Comparison of ENCODE assay signal across 29 mouse cellular contexts in the genomic region with DNA sequence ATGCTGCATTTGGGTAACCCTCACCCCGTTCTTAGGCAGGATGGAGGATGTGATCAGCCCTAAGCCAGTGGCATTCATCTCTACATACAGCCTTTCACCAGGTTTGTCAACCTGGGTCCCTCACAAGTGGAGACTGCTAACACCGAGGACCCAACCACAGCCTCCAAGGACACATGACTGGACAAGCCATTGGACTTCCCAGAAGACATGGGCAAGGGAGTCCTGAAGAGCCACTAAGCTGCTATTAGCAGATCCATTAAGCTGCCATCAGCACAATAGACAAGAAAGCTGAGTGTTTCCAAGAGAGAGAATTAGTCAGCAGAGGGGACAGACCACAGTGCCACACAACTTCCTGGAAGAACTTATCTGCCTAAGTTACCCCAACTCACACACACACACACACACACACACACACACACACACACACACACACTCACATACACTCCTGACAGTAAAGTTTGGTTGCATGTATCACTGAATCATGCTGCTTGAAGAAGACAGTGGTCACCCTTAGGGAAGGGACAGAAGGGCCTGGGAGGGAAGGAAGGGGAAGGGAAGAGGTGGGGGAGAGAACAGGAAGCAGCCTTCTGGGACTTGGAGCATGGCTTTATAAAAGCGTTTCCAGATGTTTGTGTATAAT. TPM values are rescaled to one million over a fixed set of nuclear protein-coding genes. Genes with fewer than 3 reads are reported as not detected.
DNase-seq lines count a peak whose midpoint lies in the region; TF ChIP-seq lines count a peak whose summit lies in the region.
"Had no signal": no experiment of that assay in that cellular context is flagged by ENCODE, and none has a peak within 500 bp of the region (broad histone marks: within the 10 kb centered on the region; RNA-seq: fewer than 3 reads in every experiment).

No protein-coding gene starts in this region.

- H3K4me3 ChIP-seq in heart, adult 2 months, result no peak overlapping the region
- no peak overlapping the region for H3K4me3 ChIP-seq in heart, embryonic 10.5 days
- no peak overlapping the region for H3K4me3 ChIP-seq in brown adipose tissue, adult 24 weeks (ENCODE audit: insufficient read depth, low read depth, low read length)
- H3K4me3 ChIP-seq: forebrain, embryonic 15.5 days; neural tube, embryonic 12.5 days had no signal

- peaks cover 11% of the 10 kb centered on the region for H3K4me1 ChIP-seq in heart, adult 2 months (ENCODE audit: control insufficient read depth, insufficient read depth, low read length)
- H3K4me1 ChIP-seq in heart, embryonic 10.5 days, result no peaks in the 10 kb centered on the region
- peaks cover 8% of the 10 kb centered on the region; the same call in 1 of the 2 replicates for H3K4me1 ChIP-seq in brown adipose tissue, adult 24 weeks (ENCODE audit: control insufficient read depth, insufficient read depth, insufficient read length, low read length)
- H3K4me1 ChIP-seq: forebrain, embryonic 15.5 days; neural tube, embryonic 12.5 days had no signal

- TF ChIP-seq CTCF in heart, adult 2 months (IDR thresholded peaks at IDR 0.05), result no peak

- no peak overlapping the region for H3K9ac ChIP-seq in heart, adult 2 months (ENCODE audit: low read depth, low read length)
- H3K9ac ChIP-seq: forebrain, embryonic 15.5 days; hindbrain, embryonic 14.5 days; neural tube, embryonic 12.5 days had no signal

- H3K36me3 ChIP-seq in heart, adult 2 months (ENCODE audit: control insufficient read depth, insufficient read depth, low read length), result peaks cover 7% of the 10 kb centered on the region; the same call in 1 of the 2 replicates
- H3K36me3 ChIP-seq in heart, embryonic 10.5 days, result no peaks in the 10 kb centered on the region
- H3K36me3 ChIP-seq: forebrain, embryonic 15.5 days; G1E; neural tube, embryonic 12.5 days had no signal

- intact Hi-C loops in heart, adult 2 months (cut with DNase I), result loop anchor here (5.0 kb wide), 2 partner anchors 41 to 349 kb away; partner anchors contain the start of gene Ppp4r4

- no peaks in the 10 kb centered on the region for H3K9me3 ChIP-seq in heart, embryonic 10.5 days
- H3K9me3 ChIP-seq: forebrain, embryonic 15.5 days; G1E; neural tube, embryonic 12.5 days had no signal

- H3K27me3 ChIP-seq in heart, adult 2 months (ENCODE audit: control insufficient read depth, insufficient read depth, low read length), result no peaks in the 10 kb centered on the region
- no peaks in the 10 kb centered on the region for H3K27me3 ChIP-seq in heart, embryonic 10.5 days (ENCODE audit: insufficient read depth, poor library complexity, severe bottlenecking)
- H3K27me3 ChIP-seq: forebrain, embryonic 15.5 days; neural tube, embryonic 12.5 days had no signal

- H3K27ac ChIP-seq in heart, adult 2 months, result peak overlapping the region; percentile 36; the same call in 1 of the 2 replicates
- no peak overlapping the region for H3K27ac ChIP-seq in heart, embryonic 10.5 days
- H3K27ac ChIP-seq in brown adipose tissue, adult 24 weeks (replicated peaks; ENCODE audit: low read depth, low read length), result peak overlapping the region; percentile 38; the same call in 1 of the 2 replicates
- H3K27ac ChIP-seq: forebrain, embryonic 15.5 days; hindbrain, embryonic 14.5 days; kidney, postnatal 0 days; neural tube, embryonic 12.5 days had no signal

- TF ChIP-seq EP300 in heart, adult 2 months (IDR thresholded peaks at IDR 0.05; ENCODE audit: insufficient read depth, low read depth, low read length), result no peak

- DNase-seq in heart, adult 2 months, result peak in 1 of 2 experiments; percentile 13
- DNase-seq in heart, embryonic 10.5 days (ENCODE audit: low spot score), result no peak
- peak; percentile 47 for DNase-seq in CD4-positive helper T cell, adult 2 months (ENCODE audit: low read depth, low spot score)
- DNase-seq in induced T-regulatory cell, adult 2 months (ENCODE audit: low read depth), result peak; percentile 38
- DNase-seq in spleen, postnatal 10 days (ENCODE audit: low spot score in 2 of 2), result no peak
- DNase-seq in cerebellum, adult 11 months, result no peak
- no peak for DNase-seq in layer of hippocampus, postnatal 14 days (ENCODE audit: low spot score in 2 of 2)
- DNase-seq: adrenal gland, postnatal 25 days; cerebellum, adult 18-20 months; cerebellum, postnatal 25 days; embryo, embryonic 11 days; kidney, adult 2 months; lung, postnatal 10 days; midbrain, embryonic 14.5 days; right cerebral cortex, postnatal 14 days; spleen, adult 18-20 months had no signal

- 58% methylated on average over 3 of the region's 3 CpGs for WGBS in heart, adult 2 months
- WGBS in heart, embryonic 10.5 days, result 69% methylated on average over 3 of the region's 3 CpGs

- H3K79me2 ChIP-seq in heart, adult 2 months (replicated peaks; ENCODE audit: control insufficient read depth, insufficient read depth, low read length), result no peaks in the 10 kb centered on the region

- no peak for TF ChIP-seq POLR2A in heart, adult 2 months (IDR thresholded peaks at IDR 0.05; ENCODE audit: insufficient read depth, low read depth, low read length)

RNA-seq across cellular contexts. Expression of gene Ifi27l2b, which starts 34.2 kb away (rescaled TPM):
- total RNA-seq in heart, adult 2 months (2021), result not detected
- 0.29 TPM in 1 of 2 replicates, not detected in the other for polyA plus RNA-seq in heart, adult 2 months (2012; rRNA removed)
- 0.17 and 0.20 TPM in 2 replicates for polyA plus RNA-seq in heart, embryonic 10.5 days (2016; fragmentation: Nextera tagmentation; extraction: Ambion mirVana)
- not detected in 2 replicates for polyA plus RNA-seq in brown adipose tissue, adult 24 weeks (2012; ENCODE audit: insufficient read depth, insufficient read length, missing spikeins)
- not detected for total RNA-seq in layer of hippocampus, postnatal 14 days (2021)
- total RNA-seq: adrenal gland, postnatal 25 days; gastrocnemius, postnatal 4 days; layer of hippocampus, postnatal 10 days; left cerebral cortex, adult 8-10 months; megakaryocyte-erythroid progenitor cell, adult 5-6 weeks had no signal
- polyA plus RNA-seq: activated CD4-positive, CD25-positive, alpha-beta regulatory T cell, adult 4 months; forebrain, embryonic 15.5 days; G1E; hindbrain, embryonic 14.5 days; kidney, postnatal 0 days; limb, embryonic 11.5 days; midbrain, embryonic 14.5 days; neural tube, embryonic 12.5 days; testis, adult 2 months had no signal

RNA-seq across cellular contexts. Expression of gene Ppp4r4, which starts 40.9 kb away (rescaled TPM):
- total RNA-seq in heart, adult 2 months (2021), result under 1 TPM; 0.16 to 0.37 TPM
- 0.06 and 0.29 TPM in 2 replicates for polyA plus RNA-seq in heart, adult 2 months (2012; rRNA removed)
- 0.17 and 1.6 TPM in 2 replicates for polyA plus RNA-seq in heart, embryonic 10.5 days (2016; fragmentation: Nextera tagmentation; extraction: Ambion mirVana)
- 1.0 and 3.8 TPM in 2 replicates for polyA plus RNA-seq in brown adipose tissue, adult 24 weeks (2012; ENCODE audit: insufficient read depth, insufficient read length, missing spikeins)
- 10 to 100 TPM; 31.6 to 37.8 TPM for total RNA-seq in layer of hippocampus, postnatal 14 days (2021)
- polyA plus RNA-seq: G1E had no signal

RNA-seq across cellular contexts. Expression of gene Ifi27l2a, which starts 47.7 kb away (rescaled TPM):
- 10 to 100 TPM; 31.8 to 43.8 TPM for total RNA-seq in heart, adult 2 months (2021)
- polyA plus RNA-seq in heart, adult 2 months (2012; rRNA removed), result 265 and 388 TPM in 2 replicates
- polyA plus RNA-seq in heart, embryonic 10.5 days (2016; fragmentation: Nextera tagmentation; extraction: Ambion mirVana), result 0.71 and 0.98 TPM in 2 replicates
- 1,113 and 2,189 TPM in 2 replicates for polyA plus RNA-seq in brown adipose tissue, adult 24 weeks (2012; ENCODE audit: insufficient read depth, insufficient read length, missing spikeins)
- 1 to 10 TPM; 2.0 to 2.8 TPM for total RNA-seq in layer of hippocampus, postnatal 14 days (2021)

RNA-seq across cellular contexts. Expression of gene Ifi27, which starts 57.2 kb away (rescaled TPM):
- total RNA-seq in heart, adult 2 months (2021), result 10 to 100 TPM; 56.3 to 68.8 TPM
- polyA plus RNA-seq in heart, adult 2 months (2012; rRNA removed), result 175 and 210 TPM in 2 replicates
- 2.4 and 6.6 TPM in 2 replicates for polyA plus RNA-seq in heart, embryonic 10.5 days (2016; fragmentation: Nextera tagmentation; extraction: Ambion mirVana)
- 2,121 and 2,899 TPM in 2 replicates for polyA plus RNA-seq in brown adipose tissue, adult 24 weeks (2012; ENCODE audit: insufficient read depth, insufficient read length, missing spikeins)
- 10 to 100 TPM; 54.1 to 54.8 TPM for total RNA-seq in layer of hippocampus, postnatal 14 days (2021)

Comparison
In these comparisons a context has a peak if more than half of its experiments do, and no peak if none do; other contexts are left out.
1. RNA of gene Ifi27l2a, which starts 47.7 kb away (polyA plus RNA-seq): 1,113 to 2,189 TPM in brown adipose tissue, adult 24 weeks and 265 to 388 TPM in heart, adult 2 months; 0.71 to 0.98 TPM in heart, embryonic 10.5 days; every median in the first group is over 100 times any median in the second.
2. DNase-seq: peak in CD4-positive helper T cell, adult 2 months (single experiment) and induced T-regulatory cell, adult 2 months (single experiment); none in heart, embryonic 10.5 days (single experiment), spleen, postnatal 10 days (0 of 2), cerebellum, adult 11 months (single experiment) and layer of hippocampus, postnatal 14 days (0 of 2).